Mouse (Mus musculus) fat pad, adult 2 months (tissue): Measurements from ENCODE around the gene Katna1.
"Not testable (repeated sequence)": the region's sequence is repeated elsewhere in the genome, so short reads cannot be mapped to it uniquely, and the experiment has no call there.

Source experiments
- DNase-seq: peaks from one replicate; pipeline ENCODE4 v3.0.0-alpha.2; 2011; ENCODE audit warnings: low read depth, low spot score; ENCODE audit errors: extremely low read depth

Katna1 gene

GRCm38 (mm10) chr10:7725751-7726500 is at the start of gene Katna1:
Katna1 (plus strand) TSS chr10:7726000.
- DNase-seq = peak; percentile 58

- no peak for DNase-seq
Measured at GRCm38 (mm10) chr10:7680731-7681301, 45.0 kb upstream of the Katna1 start, which contains the start of the genes Pcmt1 and Lats1. Pcmt1 (minus strand) TSS chr10:7681136. Lats1 (plus strand) TSS chr10:7681214.

GRCm38 (mm10) chr10:7681343-7682025 is 44.3 kb upstream of the Katna1 start:
- DNase-seq = no peak

- DNase-seq = no peak
Measured at GRCm38 (mm10) chr10:7682249-7682648, 43.6 kb upstream of the Katna1 start.

- DNase-seq = no peak
Measured at GRCm38 (mm10) chr10:7686902-7687301, 38.9 kb upstream of the Katna1 start.

GRCm38 (mm10) chr10:7695286-7695685 is 30.5 kb upstream of the Katna1 start:
- no peak for DNase-seq

GRCm38 (mm10) chr10:7700120-7700519 is 25.7 kb upstream of the Katna1 start:
- DNase-seq = no peak

- DNase-seq = no peak
Measured at GRCm38 (mm10) chr10:7702586-7702985, 23.2 kb upstream of the Katna1 start.

GRCm38 (mm10) chr10:7710121-7710520 is 15.7 kb upstream of the Katna1 start:
- no peak for DNase-seq

- DNase-seq = no peak
Measured at GRCm38 (mm10) chr10:7712506-7712905, 13.3 kb upstream of the Katna1 start.

GRCm38 (mm10) chr10:7715056-7715455 is 10.7 kb upstream of the Katna1 start:
- DNase-seq = no peak

- DNase-seq = no peak
Measured at GRCm38 (mm10) chr10:7726501-7726812, 657 bp downstream of the Katna1 start.

- DNase-seq = no peak
Measured at GRCm38 (mm10) chr10:7727011-7727410, 1.2 kb downstream of the Katna1 start.

- no peak for DNase-seq
Measured at GRCm38 (mm10) chr10:7731582-7731981, 5.8 kb downstream of the Katna1 start.

GRCm38 (mm10) chr10:7737122-7737521 is 11.3 kb downstream of the Katna1 start:
- no peak for DNase-seq

- no peak for DNase-seq
Measured at GRCm38 (mm10) chr10:7737914-7738313, 12.1 kb downstream of the Katna1 start.

GRCm38 (mm10) chr10:7745528-7745927 is 19.7 kb downstream of the Katna1 start:
- not testable (repeated sequence) for DNase-seq

GRCm38 (mm10) chr10:7748752-7749151 is 23.0 kb downstream of the Katna1 start:
- no peak for DNase-seq

GRCm38 (mm10) chr10:7757544-7757943 is 31.7 kb downstream of the Katna1 start:
- no peak for DNase-seq

GRCm38 (mm10) chr10:7772346-7772745 is 46.5 kb downstream of the Katna1 start:
- no peak for DNase-seq

GRCm38 (mm10) chr10:7772769-7773168 is 47.0 kb downstream of the Katna1 start:
- DNase-seq = no peak

GRCm38 (mm10) chr10:7775421-7775820 is 49.6 kb downstream of the Katna1 start:
- DNase-seq = no peak
